Mouse (Mus musculus) MEL (cell line): ENCODE data around the gene Eif2ak1. TPM values are rescaled to one million over a fixed set of nuclear protein-coding genes. Genes with fewer than 3 reads are reported as not detected.

Experiments
- DNase-seq: peaks from one replicate; pipeline ENCODE4 v3.0.0; 2011; ENCODE audit warnings: low read depth, low spot score
- H3K27ac ChIP-seq: 2 replicates; pipeline ENCODE4 v1.5.1; 2012; ENCODE audit warnings: low read depth, mild to moderate bottlenecking, control low read depth, low read length, moderate library complexity; ENCODE audit not compliant: control insufficient read depth
- H3K27me3 ChIP-seq, 2 experiments: fragments of 150-350 bp in 1 of 2; sonication (generic) in 1 of 2; 2 replicates each; pipeline ENCODE4 v1.6.1; 2012; ENCODE audit warnings: low read length in 2 of 2, mild to moderate bottlenecking in 2 of 2, improper control_type of control experiment in 1 of 2, moderate library complexity in 1 of 2; ENCODE audit not compliant: insufficient read depth in 2 of 2, control insufficient read depth in 1 of 2
- H3K36me3 ChIP-seq, 2 experiments: 2 replicates each; pipeline ENCODE4 v1.6.1; 2012 to 2014; ENCODE audit warnings: low read length in 2 of 2, improper control_type of control experiment in 1 of 2, inconsistent platforms in 1 of 2, mild to moderate bottlenecking in 1 of 2; ENCODE audit not compliant: insufficient read depth in 2 of 2, control insufficient read depth in 1 of 2
- H3K4me1 ChIP-seq, 2 experiments: fragments of 150-350 bp in 1 of 2; sonication (generic) in 1 of 2; 2 replicates each; pipeline ENCODE4 v1.6.1; 2012; ENCODE audit warnings: low read length in 2 of 2, improper control_type of control experiment in 1 of 2, mild to moderate bottlenecking in 1 of 2; ENCODE audit not compliant: insufficient read depth in 2 of 2, control insufficient read depth in 1 of 2
- H3K4me3 ChIP-seq, 2 experiments: fragments of 150-350 bp in 1 of 2; sonication (generic) in 1 of 2; 2 replicates each; pipeline ENCODE4 v1.5.1; 2012; ENCODE audit warnings: low read depth in 2 of 2, low read length in 2 of 2, mild to moderate bottlenecking in 2 of 2, moderate library complexity in 2 of 2, control low read depth in 1 of 2, improper control_type of control experiment in 1 of 2; ENCODE audit not compliant: control insufficient read depth in 1 of 2, insufficient read depth in 1 of 2
- H3K79me2 ChIP-seq: 2 replicates; pipeline ENCODE4 v1.6.1; 2012; ENCODE audit warnings: mild to moderate bottlenecking, low read length, moderate library complexity; ENCODE audit not compliant: control insufficient read depth, poor library complexity, insufficient read depth
- H3K9ac ChIP-seq: 2 replicates; pipeline ENCODE4 v1.6.1; 2012; ENCODE audit warnings: low read depth, mild to moderate bottlenecking, control low read depth, low read length, moderate library complexity; ENCODE audit not compliant: control insufficient read depth, poor library complexity, severe bottlenecking
- H3K9me3 ChIP-seq: fragments of 150-350 bp; sonication (generic); replicated peaks from 2 replicates; pipeline ENCODE4 v1.6.1; 2012; ENCODE audit warnings: mild to moderate bottlenecking, low read length, improper control_type of control experiment, moderate library complexity; ENCODE audit not compliant: insufficient read depth
- CHD2 ChIP-seq: IDR thresholded peaks from 2 replicates; pipeline ENCODE4 v1.6.1; 2011; ENCODE audit warnings: low read length, improper control_type of control experiment
- CTCF ChIP-seq, 3 experiments: IDR thresholded peaks in 2 of 3; conservative IDR thresholded peaks in 1 of 3; 2 replicates each; pipeline ENCODE4 v1.5.1; 2011 to 2012; ENCODE audit warnings: low read length in 3 of 3, low read depth in 2 of 3, mild to moderate bottlenecking in 2 of 3, improper control_type of control experiment in 1 of 3, inconsistent platforms in 1 of 3, mixed read lengths in 1 of 3, moderate library complexity in 1 of 3; ENCODE audit not compliant: control insufficient read depth in 1 of 3, insufficient read depth in 1 of 3, poor library complexity in 1 of 3, severe bottlenecking in 1 of 3
- ELF1 ChIP-seq: IDR thresholded peaks from 2 replicates; pipeline ENCODE4 v1.6.1; 2014; ENCODE audit warnings: low read depth, mild to moderate bottlenecking, inconsistent platforms, low read length, improper control_type of control experiment, moderate library complexity
- EP300 ChIP-seq, 2 experiments: IDR thresholded peaks; 2 replicates each; pipeline ENCODE4 v1.6.1; 2011; ENCODE audit warnings: improper control_type of control experiment in 2 of 2, low read length in 2 of 2, low read depth in 1 of 2, mild to moderate bottlenecking in 1 of 2
- ETS1 ChIP-seq: IDR thresholded peaks from 2 replicates; pipeline ENCODE4 v1.6.1; 2012; ENCODE audit warnings: low read depth, mild to moderate bottlenecking, inconsistent platforms, low read length, improper control_type of control experiment, moderate library complexity
- GATA1 ChIP-seq: IDR thresholded peaks from 2 replicates; pipeline ENCODE4 v1.6.1; 2011; ENCODE audit warnings: low read depth, low read length, improper control_type of control experiment
- JUND ChIP-seq: IDR thresholded peaks from 2 replicates; pipeline ENCODE4 v1.6.1; 2011; ENCODE audit warnings: low read depth, mild to moderate bottlenecking, improper control_type of control experiment, low read length
- MAFK ChIP-seq: IDR thresholded peaks from 2 replicates; pipeline ENCODE4 v1.6.1; 2011; ENCODE audit warnings: low read depth, mild to moderate bottlenecking, low read length, improper control_type of control experiment, borderline replicate concordance
- MAX ChIP-seq: IDR thresholded peaks from 2 replicates; pipeline ENCODE4 v1.6.1; 2011; ENCODE audit warnings: low read length, improper control_type of control experiment
- MAZ ChIP-seq: IDR thresholded peaks from 2 replicates; pipeline ENCODE4 v1.6.1; 2012; ENCODE audit warnings: low read depth, mild to moderate bottlenecking, inconsistent platforms, low read length, improper control_type of control experiment
- MXI1 ChIP-seq: IDR thresholded peaks from 2 replicates; pipeline ENCODE4 v1.6.1; 2011; ENCODE audit warnings: mild to moderate bottlenecking, low read depth, low read length, improper control_type of control experiment
- NELFE ChIP-seq: IDR thresholded peaks from 2 replicates; pipeline ENCODE4 v1.6.1; 2011; ENCODE audit warnings: low read depth, low read length, improper control_type of control experiment
- NRF1 ChIP-seq: IDR thresholded peaks from 2 replicates; pipeline ENCODE4 v1.6.1; 2014; ENCODE audit warnings: low read depth, mild to moderate bottlenecking, inconsistent platforms, low read length, improper control_type of control experiment, moderate library complexity; ENCODE audit not compliant: poor library complexity, insufficient read depth, severe bottlenecking
- POLR2AphosphoS2 ChIP-seq: IDR thresholded peaks from 2 replicates; pipeline ENCODE4 v1.6.1; 2011; ENCODE audit warnings: low read length, improper control_type of control experiment
- POLR2AphosphoS5 ChIP-seq: IDR thresholded peaks from 2 replicates; pipeline ENCODE4 v1.6.1; 2012; ENCODE audit warnings: low read depth, borderline replicate concordance, mild to moderate bottlenecking, inconsistent platforms, low read length, moderate library complexity, mixed read lengths
- RAD21 ChIP-seq: IDR thresholded peaks from 2 replicates; pipeline ENCODE4 v1.6.1; 2011; ENCODE audit warnings: mild to moderate bottlenecking, low read depth, low read length, improper control_type of control experiment
- RCOR1 ChIP-seq: IDR thresholded peaks from 2 replicates; pipeline ENCODE4 v1.6.1; 2012; ENCODE audit warnings: low read depth, mild to moderate bottlenecking, inconsistent platforms, low read length, improper control_type of control experiment
- SIN3A ChIP-seq: IDR thresholded peaks from 2 replicates; pipeline ENCODE4 v1.6.1; 2012; ENCODE audit warnings: low read length, improper control_type of control experiment, inconsistent platforms
- TAL1 ChIP-seq: IDR thresholded peaks from 2 replicates; pipeline ENCODE4 v1.6.1; 2012; ENCODE audit warnings: mild to moderate bottlenecking, inconsistent platforms, low read length, moderate library complexity, mixed read lengths
- ZC3H11A ChIP-seq: IDR thresholded peaks from 2 replicates; pipeline ENCODE4 v1.6.1; 2012; ENCODE audit warnings: low read depth, mild to moderate bottlenecking, inconsistent platforms, low read length, improper control_type of control experiment
- ZKSCAN1 ChIP-seq: IDR thresholded peaks from 2 replicates; pipeline ENCODE4 v1.6.1; 2012; ENCODE audit warnings: low read depth, mild to moderate bottlenecking, inconsistent platforms, low read length, improper control_type of control experiment, moderate library complexity
- ZNF384 ChIP-seq: IDR thresholded peaks from 2 replicates; pipeline ENCODE4 v1.6.1; 2012; ENCODE audit warnings: low read depth, mild to moderate bottlenecking, inconsistent platforms, low read length, improper control_type of control experiment
- polyA plus RNA-seq, 2 experiments: library from polyadenylated mRNA; stranded (reverse) in 1 of 2; unstranded in 1 of 2; fragments of >175 nt in 1 of 2; fragments of >200 nt in 1 of 2; gene quantifications; 2 replicates each; pipeline versions ENCODE4 v1.2.1 to v1.2.4; 2012; ENCODE audit warnings: low replicate concordance in 2 of 2, low read depth in 1 of 2; ENCODE audit not compliant: insufficient read length in 2 of 2, insufficient read depth in 1 of 2, missing spikeins in 1 of 2
- total RNA-seq: library from RNA; depleted of rRNA; stranded (reverse); fragments of 300-350 nt; gene quantifications from 2 replicates; pipeline ENCODE4 v1.2.3, GENCODE M21; 2012

Eif2ak1 gene
- total and polyA plus RNA-seq, 3 experiments = 14.8 to 33.5 (median 26.7) TPM

DNA sequence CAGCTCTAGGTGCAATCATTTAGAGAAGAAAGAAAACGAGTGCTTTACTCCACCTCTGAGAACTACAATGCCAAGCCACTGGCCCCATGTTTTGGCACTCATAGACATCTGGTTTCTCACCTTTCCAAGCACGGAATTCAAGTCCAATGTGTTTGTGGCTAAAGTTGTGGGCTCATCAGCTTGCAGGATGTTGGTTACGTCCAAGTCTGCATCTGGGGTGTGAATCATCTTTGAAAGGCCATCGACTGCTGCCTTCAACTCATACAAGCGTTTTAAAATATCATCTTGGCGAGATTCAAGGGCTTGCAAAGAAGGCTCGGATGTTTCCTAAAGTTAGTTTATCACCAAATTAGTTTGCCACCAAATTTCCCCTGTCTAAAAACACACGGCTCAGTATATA, 88.8 kb downstream of the Eif2ak1 start:
- H3K4me1 ChIP-seq = peaks cover 0 to 15% of the 10 kb centered on the region in 2 experiments; a peak in 3 of 4 replicates
- peaks cover 13 to 14% of the 10 kb centered on the region in 2 experiments for H3K36me3 ChIP-seq

DNA sequence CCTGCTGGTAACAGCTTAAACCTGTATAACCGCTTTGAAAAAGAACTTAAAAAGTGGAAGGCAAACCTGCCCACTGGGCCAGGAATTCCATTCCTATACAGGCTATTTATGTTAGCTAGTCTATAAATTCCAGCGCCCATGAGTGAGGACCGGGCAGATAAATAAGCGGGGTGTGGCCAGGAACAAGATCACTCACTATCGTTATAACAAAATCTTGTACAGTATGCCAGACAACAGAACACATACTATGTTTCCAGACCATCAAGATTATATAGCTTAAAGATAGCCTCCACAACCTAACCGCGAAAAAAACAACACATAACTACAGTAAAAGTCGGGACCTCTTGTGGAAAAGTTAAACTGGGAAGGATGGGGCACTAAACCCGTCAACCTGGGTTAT, 91.3 kb downstream of the Eif2ak1 start:
- peak overlapping the region; percentile 82 for H3K27ac ChIP-seq
- peaks cover 36% of the 10 kb centered on the region for H3K79me2 ChIP-seq
- H3K9ac ChIP-seq = peak overlapping the region; percentile 95
- DNase-seq = peak; percentile 67
- H3K27me3 ChIP-seq = no peaks in the 10 kb centered on the region
- peaks cover 2 to 13% of the 10 kb centered on the region in 2 experiments for H3K36me3 ChIP-seq
- peak overlapping the region; percentile 85 to 87 for H3K4me3 ChIP-seq
- H3K9me3 ChIP-seq = no peaks in the 10 kb centered on the region
- peaks cover 0 to 15% of the 10 kb centered on the region in 2 experiments; a peak in 3 of 4 replicates for H3K4me1 ChIP-seq
- TF ChIP-seq GATA1 (0 out of 2 replicates have a peak, but pooled peaks have one; percentile 2), MAFK (no peak)
- TF ChIP-seq, all 39 proteins: peak for 1

More for the DNA sequence above, 88.8 kb downstream of the Eif2ak1 start:
- Histone ChIP-seq H3K27me3 (no peaks in the 10 kb centered on the region), H3K9ac (no peak overlapping the region), H3K27ac (no peak overlapping the region), H3K79me2 (peaks cover 36% of the 10 kb centered on the region), H3K4me3 (no peak overlapping the region), H3K9me3 (no peaks in the 10 kb centered on the region)
- no peak for DNase-seq
- no peak for TF ChIP-seq NELFE
- no peak for TF ChIP-seq ZKSCAN1
- no peak for TF ChIP-seq SIN3A
- TF ChIP-seq ETS1 = no peak
- TF ChIP-seq MAFK = no peak
- no peak for TF ChIP-seq ZNF384
- TF ChIP-seq RCOR1 = no peak

DNA sequence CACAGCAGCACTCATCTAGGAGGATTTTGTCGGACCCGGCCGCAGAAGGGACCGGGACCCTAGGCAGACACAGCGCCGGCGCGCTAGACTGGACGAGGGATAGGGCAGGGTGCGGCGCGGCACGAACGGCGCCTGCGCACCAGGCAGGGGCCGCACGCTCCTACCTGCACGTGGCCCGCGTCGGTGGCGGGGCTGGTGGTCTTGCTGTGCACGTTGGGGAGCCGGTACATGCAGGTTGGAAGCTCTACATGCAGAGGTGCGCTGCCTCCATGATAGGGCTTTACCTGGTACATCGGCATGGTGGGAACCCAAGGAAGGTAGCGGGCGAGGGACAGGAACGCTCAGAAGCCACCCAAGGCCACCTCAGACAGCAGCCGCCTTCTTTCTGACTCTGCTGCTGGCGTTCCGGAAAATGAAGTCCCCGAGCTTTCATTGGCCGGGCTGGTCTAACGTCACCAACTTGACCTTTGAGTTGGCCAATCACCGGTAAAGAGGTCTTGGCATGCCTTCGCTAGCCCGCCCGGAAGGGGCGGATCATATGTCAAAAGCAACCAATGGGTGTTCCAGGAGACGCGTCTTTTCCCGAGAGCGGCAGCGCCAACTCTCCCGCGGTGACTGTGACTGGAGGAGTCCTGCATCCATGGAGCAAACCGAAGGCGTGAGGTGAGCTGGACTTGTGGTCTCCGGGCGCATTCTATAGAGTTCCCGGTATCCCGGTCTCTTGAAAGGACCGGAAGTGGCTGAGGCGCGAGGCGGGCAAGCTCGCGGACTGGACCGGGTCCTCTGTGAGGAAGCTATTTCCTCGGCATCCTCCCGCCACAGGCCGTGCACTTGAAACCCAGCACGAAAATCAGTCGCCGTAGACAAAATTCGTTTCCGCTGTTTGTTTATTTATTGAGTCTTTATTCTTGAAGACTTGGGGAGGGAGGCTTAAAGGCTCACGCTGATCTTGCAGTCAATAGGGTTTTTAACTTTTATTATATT, 92.1 kb downstream of the Eif2ak1 start, which contains the start of the genes Aimp2 and Pms2:
Gene Aimp2, minus strand, starts transcription at position 431 of the 984 bp plus-strand sequence.
Gene Pms2, plus strand, starts transcription at position 548 of the 984 bp plus-strand sequence.
- Histone ChIP-seq H3K9me3 (no peaks in the 10 kb centered on the region), H3K36me3 (peaks cover 2 to 13% of the 10 kb centered on the region in 2 experiments), H3K27me3 (no peaks in the 10 kb centered on the region), H3K79me2 (peaks cover 36% of the 10 kb centered on the region), H3K9ac (peak within 1 kb of the TSS; percentile 95), H3K4me1 (peaks cover 0 to 15% of the 10 kb centered on the region in 2 experiments; a peak in 2 of 4 replicates), H3K27ac (peak within 1 kb of the TSS; percentile 82), H3K4me3 (peak within 1 kb of the TSS; percentile 85 to 87)
- DNase-seq = peak; percentile 99
- no peak for TF ChIP-seq MAZ
- TF ChIP-seq EP300 (IDR thresholded peaks at IDR 0.05; ENCODE audit: low read depth in 1 of 2, low read length in 2 of 2) = no peak
- TF ChIP-seq MXI1 = peak; percentile 99
- no peak for TF ChIP-seq MAFK
- TF ChIP-seq ZC3H11A = no peak
- peak; percentile 84 for TF ChIP-seq CHD2
- 0 out of 6 replicates have a peak, but pooled peaks of 1 of the 3 experiments have one; percentile 0 for TF ChIP-seq CTCF (IDR thresholded peaks at IDR 0.05 in 2 of 3, conservative IDR thresholded peaks at IDR 0.05 in 1 of 3; ENCODE audit: control insufficient read depth in 1 of 3, insufficient read depth in 1 of 3, low read depth in 2 of 3, low read length in 3 of 3, poor library complexity in 1 of 3, severe bottlenecking in 1 of 3)
- no peak for TF ChIP-seq GATA1
- no peak for TF ChIP-seq RAD21
- no peak for TF ChIP-seq POLR2AphosphoS5
- no peak for TF ChIP-seq ZKSCAN1
- peak; percentile 83 for TF ChIP-seq POLR2AphosphoS2
- TF ChIP-seq NRF1 = peak; percentile 80
- peak; percentile 94 for TF ChIP-seq NELFE
- no peak for TF ChIP-seq JUND
- no peak for TF ChIP-seq TAL1
- TF ChIP-seq MAX = peak; percentile 97
- peak; percentile 96 for TF ChIP-seq SIN3A
- TF ChIP-seq RCOR1 = no peak
- TF ChIP-seq ELF1 = peak; percentile 85
